Mouse (Mus musculus) embryonic fibroblast, embryonic 13.5 days (primary cell): ENCODE measurements at regions not wholly inside any gene's neighbourhood (a gene's known extent, or its start where the extent isn't known, plus 50 kb on each side); places are given as distances from the start of the nearest gene placed in this dataset.

Source experiments
- CTCF ChIP-seq: IDR thresholded peaks from 2 replicates; pipeline ENCODE4 v1.5.1; 2011; ENCODE audit warnings: mild to moderate bottlenecking, control low read depth, low read length, moderate library complexity, borderline replicate concordance; ENCODE audit not compliant: insufficient read depth
- POLR2A ChIP-seq: IDR thresholded peaks from 2 replicates; pipeline ENCODE4 v1.6.1; 2011; ENCODE audit warnings: low read depth, mild to moderate bottlenecking, control low read depth, low read length, moderate library complexity

DNA sequence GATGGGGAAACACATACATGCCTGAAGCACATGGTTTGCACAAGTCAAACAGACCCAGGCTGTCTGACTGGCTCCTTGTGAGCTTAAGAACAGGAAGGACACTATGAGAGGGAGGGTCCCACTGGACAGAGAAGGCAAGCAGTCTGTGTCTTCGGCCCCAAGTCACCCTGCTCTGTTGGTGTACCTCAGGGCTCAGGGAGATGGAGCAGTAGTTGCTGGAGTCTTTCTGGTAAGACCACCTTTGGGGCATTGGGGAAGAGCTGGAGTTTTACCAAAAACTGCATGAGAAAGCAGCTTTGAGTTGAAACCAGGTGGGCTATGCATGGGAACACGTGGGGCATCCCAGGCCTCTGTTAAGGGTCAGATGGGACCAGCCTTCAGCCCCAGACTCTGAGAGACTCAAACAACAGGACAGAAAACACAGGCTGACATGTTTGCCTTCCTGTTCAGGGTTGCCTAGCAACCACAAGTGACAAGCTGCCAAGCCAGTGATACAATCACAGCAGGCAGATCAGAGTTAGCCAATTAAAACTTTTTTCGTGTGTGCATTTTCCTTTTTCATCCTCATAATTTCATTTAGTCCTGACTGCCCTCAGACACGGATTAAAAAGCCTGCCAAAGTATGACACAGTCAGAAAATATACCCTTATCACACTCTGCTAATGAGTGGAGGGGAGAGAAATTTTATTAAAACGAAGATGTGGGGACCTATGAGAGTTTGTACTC, 241.4 kb upstream of the Xylt1 start:
- TF ChIP-seq CTCF (no peak), POLR2A (no peak)
